Mouse (Mus musculus) lung, postnatal 0 days (tissue): ENCODE measurements at regions not wholly inside any gene's neighbourhood (a gene's known extent, or its start where the extent isn't known, plus 50 kb on each side); places are given as distances from the start of the nearest gene placed in this dataset.

Source experiments
- CTCF ChIP-seq: IDR thresholded peaks from 2 replicates; pipeline ENCODE4 v1.5.1; 2016; ENCODE audit warnings: antibody characterized with exemption, mild to moderate bottlenecking
- EP300 ChIP-seq: IDR thresholded peaks from 2 replicates; pipeline ENCODE4 v1.6.1; 2016; ENCODE audit warnings: antibody characterized with exemption, mild to moderate bottlenecking, control low read depth

DNA sequence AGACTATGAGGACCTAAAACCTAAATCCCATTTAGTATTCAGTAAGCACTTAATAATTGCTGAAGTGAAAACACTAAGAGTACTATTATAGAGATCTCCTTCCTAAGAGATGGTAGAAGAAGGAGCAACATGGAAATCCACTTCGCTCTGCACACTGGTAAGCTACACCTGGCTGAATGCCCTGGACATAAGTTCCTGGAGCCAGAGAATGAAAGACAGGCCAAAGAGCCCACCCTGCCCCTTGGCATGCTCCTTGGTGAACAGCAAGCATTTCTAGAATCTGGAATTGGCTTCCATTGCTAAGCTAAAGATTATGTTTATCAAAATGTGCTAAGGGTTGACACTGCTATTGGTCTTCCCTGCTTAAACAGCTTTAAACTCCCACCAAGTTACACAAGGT, 137.3 kb downstream of the 1190002N15Rik start:
- TF ChIP-seq CTCF: no peak
- no peak for TF ChIP-seq EP300
